Mouse (Mus musculus): ENCODE measurements around the gene Zfp874b. TPM values are rescaled to one million over a fixed set of nuclear protein-coding genes. Genes with fewer than 3 reads are reported as not detected.
A peak's percentile ranks its signal among the peaks of the same experiment; 100 is the strongest.
"Not testable (repeated sequence)": the region's sequence is repeated elsewhere in the genome, so short reads cannot be mapped to it uniquely, and the experiment has no call there.

Zfp874b gene
- total RNA-seq (2021) = 14.7 and 18.2 TPM in 2 replicates
- long read RNA-seq, experiment 1, partial matches to known transcripts = 0 of 2 reads
- long read RNA-seq, experiment 1, other reads (novel, unspliced or antisense) = 2 of 2 reads
- long read RNA-seq, experiment 2 = 0 reads

- DNase-seq = peak; percentile 87
These were observed at the start of gene Zfp874b for GRCm38 (mm10) chr13:67483625-67484423. Gene Zfp874b, minus strand, starts transcription at chr13:67484258.

- DNase-seq = no peak
These were observed 43.1 kb upstream of the Zfp874b start for GRCm38 (mm10) chr13:67527049-67527730.

- peak; percentile 94 for DNase-seq
These were observed 41.8 kb upstream of the Zfp874b start, which contains the start of the genes Gm26965 and Zfp87 for GRCm38 (mm10) chr13:67525753-67526410. Gene Gm26965, minus strand, starts transcription at chr13:67526151. Gene Zfp87, minus strand, starts transcription at chr13:67526177.

GRCm38 (mm10) chr13:67500908-67501307, 16.9 kb upstream of the Zfp874b start:
- DNase-seq = no peak

- DNase-seq = peak; percentile 87
These were observed 16.1 kb upstream of the Zfp874b start, which contains the start of gene Zfp58 for GRCm38 (mm10) chr13:67500084-67500719. Gene Zfp58, minus strand, starts transcription at chr13:67500555.

GRCm38 (mm10) chr13:67495631-67496030, 11.6 kb upstream of the Zfp874b start:
- DNase-seq = no peak

- DNase-seq = no peak
These were observed 360 bp upstream of the Zfp874b start for GRCm38 (mm10) chr13:67484424-67484811.

GRCm38 (mm10) chr13:67481528-67481927, 2.5 kb downstream of the Zfp874b start:
- DNase-seq = no peak

GRCm38 (mm10) chr13:67469274-67469673, 14.8 kb downstream of the Zfp874b start:
- no peak for DNase-seq

GRCm38 (mm10) chr13:67463506-67464185, 20.4 kb downstream of the Zfp874b start:
- DNase-seq = not testable (repeated sequence)

GRCm38 (mm10) chr13:67452021-67452309, 32.1 kb downstream of the Zfp874b start:
- peak; percentile 13 for DNase-seq

GRCm38 (mm10) chr13:67451172-67452020, 32.7 kb downstream of the Zfp874b start, which contains the start of gene Zfp874a:
Gene Zfp874a, minus strand, starts transcription at chr13:67451624.
- peak; percentile 92 for DNase-seq

- not testable (repeated sequence) for DNase-seq
These were observed 47.0 kb downstream of the Zfp874b start for GRCm38 (mm10) chr13:67437095-67437494.

GRCm38 (mm10) chr13:67428116-67428515, 55.9 kb downstream of the Zfp874b start:
- DNase-seq = peak; percentile 76

- not testable (repeated sequence) for DNase-seq
These were observed 58.4 kb downstream of the Zfp874b start for GRCm38 (mm10) chr13:67425699-67426098.

GRCm38 (mm10) chr13:67422532-67422931, 61.5 kb downstream of the Zfp874b start:
- DNase-seq = not testable (repeated sequence)

All from adrenal gland, postnatal 14 days (tissue).